Mouse (Mus musculus) limb, embryonic 14.5 days (tissue): ENCODE results near the gene Dlx1. TPM values are rescaled to one million over a fixed set of nuclear protein-coding genes. Genes with fewer than 3 reads are reported as not detected.

Experiments
- ATAC-seq: fragments of 200-750 bp; cut with Nextera tagmentation; 2 replicates; pipeline ENCODE4 v1.8.0; 2017; ENCODE audit warnings: low read depth, moderate number of reproducible peaks, moderate TSS enrichment; ENCODE audit not compliant: low FRiP score
- DNase-seq: peaks from one replicate; pipeline ENCODE4 v3.0.0-alpha.2; 2015; ENCODE audit warnings: low spot score
- H3K27ac ChIP-seq: fragments of 300-500 bp; sonication (generic); replicated peaks from 2 replicates; pipeline ENCODE4 v1.5.1; 2014; ENCODE audit warnings: low read depth, mild to moderate bottlenecking, low read length, moderate library complexity, mixed read lengths
- H3K27me3 ChIP-seq: fragments of 300-500 bp; sonication (generic); 2 replicates; pipeline ENCODE4 v1.6.1; 2014; ENCODE audit warnings: low read length, mixed read lengths; ENCODE audit not compliant: control insufficient read depth, insufficient read depth
- H3K36me3 ChIP-seq: fragments of 300-500 bp; sonication (generic); 2 replicates; pipeline ENCODE4 v1.6.1; 2014; ENCODE audit warnings: mild to moderate bottlenecking, low read length, moderate library complexity, mixed read lengths; ENCODE audit not compliant: control insufficient read depth, insufficient read depth
- H3K4me1 ChIP-seq: fragments of 300-500 bp; sonication (generic); 2 replicates; pipeline ENCODE4 v1.6.1; 2014; ENCODE audit warnings: antibody characterized with exemption, low read length, mixed read lengths; ENCODE audit not compliant: control insufficient read depth, insufficient read depth
- H3K4me2 ChIP-seq: fragments of 300-500 bp; sonication (generic); replicated peaks from 2 replicates; pipeline ENCODE4 v1.6.1; 2014; ENCODE audit warnings: low read depth, mild to moderate bottlenecking, low read length, moderate library complexity; ENCODE audit not compliant: severe bottlenecking
- H3K4me3 ChIP-seq: fragments of 300-500 bp; sonication (generic); replicated peaks from 2 replicates; pipeline ENCODE4 v1.5.1; 2014; ENCODE audit warnings: low read length
- H3K9ac ChIP-seq: fragments of 300-500 bp; sonication (generic); 2 replicates; pipeline ENCODE4 v1.6.1; 2014; ENCODE audit warnings: mild to moderate bottlenecking, low read depth, low read length, moderate library complexity; ENCODE audit not compliant: severe bottlenecking
- H3K9me3 ChIP-seq: fragments of 300-500 bp; sonication (generic); 2 replicates; pipeline ENCODE4 v1.6.1; 2016; ENCODE audit warnings: low read length; ENCODE audit not compliant: control insufficient read depth
- POLR2A ChIP-seq: fragments of 200-500 bp; IDR thresholded peaks from 2 replicates; pipeline ENCODE4 v1.8.0; 2012; ENCODE audit warnings: inconsistent platforms, mild to moderate bottlenecking, moderate library complexity, borderline replicate concordance; ENCODE audit not compliant: insufficient read depth, insufficient read length; ENCODE audit errors: extremely low read depth
- WGBS: fragments of 180-500 bp; shearing (Covaris S2); extraction: QIAGEN DNeasy Blood & Tissue Kit; methylation state at CpG from one replicate; pipeline ENCODE4 v1.1.7; 2014; 5-methylcytosine and 5-hydroxymethylcytosine counted together
- polyA plus RNA-seq, 2 experiments: library from polyadenylated mRNA; depleted of rRNA in 1 of 2; stranded (reverse) in 1 of 2; unstranded in 1 of 2; fragments of >200 nt; fragmentation: Nextera tagmentation in 1 of 2; extraction: Ambion mirVana in 1 of 2; gene quantifications; 2 replicates each; pipeline versions ENCODE4 v1.2.1 to v1.2.3; 2012 to 2014

Gene Dlx1
- polyA plus RNA-seq, 2 experiments, result 4.1 to 4.3 TPM

DNA sequence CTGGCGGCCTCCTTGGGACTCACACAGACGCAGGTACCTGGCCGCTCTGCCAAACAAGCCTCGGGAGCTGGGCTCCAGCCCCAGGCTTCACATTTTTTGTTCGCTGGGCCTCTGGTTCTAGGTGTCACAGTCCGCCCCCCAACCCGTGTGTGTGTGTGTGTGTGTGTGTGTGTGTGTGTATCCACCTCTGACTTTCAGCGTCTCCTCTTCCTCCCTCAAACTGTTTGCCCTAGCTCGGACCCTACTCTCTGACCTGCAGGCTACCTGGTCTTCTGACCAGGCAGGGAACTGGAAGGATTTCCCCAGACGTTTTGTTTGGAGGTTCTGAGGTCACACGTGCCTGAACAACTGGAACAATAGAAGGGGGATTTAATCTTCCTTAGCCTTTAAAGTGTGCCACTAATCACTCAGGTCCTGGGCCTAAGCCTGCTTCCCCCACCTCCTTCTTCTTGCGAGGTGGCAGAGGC is 3.2 kb downstream of the Dlx1 start:
- H3K4me2 ChIP-seq, result 0 out of 2 replicates have a peak overlapping the region, but pooled peaks have one; percentile 86
- ATAC-seq (no peak), DNase-seq (no peak)
- peaks cover 11% of the 10 kb centered on the region for H3K4me1 ChIP-seq
- no peaks in the 10 kb centered on the region for H3K36me3 ChIP-seq
- H3K27me3 ChIP-seq, result peaks cover 94% of the 10 kb centered on the region
- WGBS, result 3% methylated on average over 12 of the region's 12 CpGs
- no peak overlapping the region for H3K9ac ChIP-seq
- no peaks in the 10 kb centered on the region for H3K9me3 ChIP-seq
- TF ChIP-seq POLR2A, result no peak
- H3K27ac ChIP-seq, result no peak overlapping the region
- 0 out of 2 replicates have a peak overlapping the region, but pooled peaks have one; percentile 4 for H3K4me3 ChIP-seq

GRCm38 (mm10) chr2:71531990-71532970 is 4.4 kb downstream of the Dlx1 start:
- 0 out of 2 replicates have a peak overlapping the region, but pooled peaks have one; percentile 8 for H3K4me3 ChIP-seq
- no peak overlapping the region for H3K4me2 ChIP-seq
- no peaks in the 10 kb centered on the region for H3K9me3 ChIP-seq
- peaks cover 11% of the 10 kb centered on the region for H3K4me1 ChIP-seq
- H3K36me3 ChIP-seq, result no peaks in the 10 kb centered on the region
- DNase-seq, result no peak
- no peak for ATAC-seq
- no peak overlapping the region for H3K27ac ChIP-seq
- H3K27me3 ChIP-seq, result peaks cover 94% of the 10 kb centered on the region
- H3K9ac ChIP-seq, result no peak overlapping the region
- no peak for TF ChIP-seq POLR2A
- 3% methylated on average over 43 of the region's 43 CpGs for WGBS

GRCm38 (mm10) chr2:71533094-71533493 is 5.2 kb downstream of the Dlx1 start:
- H3K4me3 ChIP-seq, result 0 out of 2 replicates have a peak overlapping the region, but pooled peaks have one; percentile 8
- peaks cover 11% of the 10 kb centered on the region for H3K4me1 ChIP-seq
- H3K27me3 ChIP-seq, result peaks cover 97% of the 10 kb centered on the region
- 7% methylated on average over 5 of the region's 5 CpGs for WGBS
- no peak for ATAC-seq
- no peaks in the 10 kb centered on the region for H3K36me3 ChIP-seq
- H3K4me2 ChIP-seq, result no peak overlapping the region
- H3K9ac ChIP-seq, result no peak overlapping the region
- H3K9me3 ChIP-seq, result no peaks in the 10 kb centered on the region
- DNase-seq, result no peak
- no peak for TF ChIP-seq POLR2A
- no peak overlapping the region for H3K27ac ChIP-seq

DNA sequence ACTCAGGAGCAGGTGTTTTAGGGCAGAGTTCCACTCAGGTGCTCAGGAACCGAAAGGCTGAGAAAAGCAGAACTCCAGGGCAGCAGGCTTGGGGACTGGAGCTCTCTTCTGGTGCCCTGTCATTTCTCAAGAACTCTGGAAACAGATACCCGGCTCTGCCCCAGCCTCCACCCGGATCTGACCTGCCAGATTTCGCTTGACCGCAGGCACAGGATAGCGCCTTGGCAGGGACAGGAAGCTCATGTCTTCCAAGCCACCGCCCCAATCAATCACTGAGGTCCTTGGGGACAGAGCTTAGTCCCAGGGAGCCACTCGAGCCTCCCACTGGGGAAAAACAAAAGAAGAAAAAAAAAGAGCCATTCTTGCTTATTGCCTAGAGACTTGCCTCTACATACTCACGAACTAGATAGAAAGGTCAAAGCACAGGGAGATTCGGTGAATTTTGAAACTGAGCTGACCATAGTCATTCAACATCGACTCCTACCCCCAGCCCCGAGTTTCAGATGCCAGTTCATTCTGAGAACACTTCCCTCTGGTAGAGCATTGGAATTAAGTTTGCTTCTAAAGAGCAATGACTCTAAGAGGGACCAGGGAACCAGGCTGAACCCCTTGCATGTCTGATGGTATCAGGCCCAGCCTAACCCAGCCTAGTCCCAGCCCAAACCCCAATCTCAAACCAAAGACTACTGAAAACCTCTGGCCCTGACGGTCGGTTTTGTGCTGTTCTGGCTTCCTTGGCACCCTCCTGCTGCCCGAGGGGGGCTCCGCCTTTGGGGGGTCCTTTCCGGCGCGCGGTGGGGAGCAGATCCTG is 6.5 kb downstream of the Dlx1 start:
- no peak for TF ChIP-seq POLR2A
- no peak for DNase-seq
- WGBS, result 2% methylated on average over 20 of the region's 20 CpGs
- Histone ChIP-seq H3K4me1 (peaks cover 5% of the 10 kb centered on the region), H3K27me3 (peaks cover 97% of the 10 kb centered on the region), H3K27ac (no peak overlapping the region), H3K4me3 (no peak overlapping the region), H3K9me3 (no peaks in the 10 kb centered on the region), H3K36me3 (no peaks in the 10 kb centered on the region), H3K9ac (no peak overlapping the region), H3K4me2 (no peak overlapping the region)
- no peak for ATAC-seq
